Mouse (Mus musculus) hindbrain, embryonic 11.5 days (tissue): ENCODE measurements around the gene Eno2. TPM values are rescaled to one million over a fixed set of nuclear protein-coding genes. Genes with fewer than 3 reads are reported as not detected.

Experiments
- ATAC-seq: fragments of 200-750 bp; cut with Nextera tagmentation; 2 replicates; pipeline ENCODE4 v1.8.0; 2017; ENCODE audit warnings: mild to moderate bottlenecking, moderate TSS enrichment, moderate library complexity; ENCODE audit not compliant: low FRiP score
- DNase-seq: peaks from one replicate; pipeline ENCODE4 v3.0.0-alpha.2; 2015; ENCODE audit warnings: low spot score
- H3K27ac ChIP-seq: fragments of 300-500 bp; sonication (generic); 2 replicates; pipeline ENCODE4 v1.5.1; 2014; ENCODE audit warnings: mild to moderate bottlenecking, low read depth, low read length
- H3K27me3 ChIP-seq: fragments of 300-500 bp; sonication (generic); 2 replicates; pipeline ENCODE4 v1.6.1; 2014; ENCODE audit warnings: mild to moderate bottlenecking, low read length, moderate library complexity, mixed read lengths; ENCODE audit not compliant: control insufficient read depth, insufficient read depth
- H3K36me3 ChIP-seq: fragments of 300-500 bp; sonication (generic); 2 replicates; pipeline ENCODE4 v1.6.1; 2014; ENCODE audit warnings: mild to moderate bottlenecking, low read length, moderate library complexity, mixed read lengths; ENCODE audit not compliant: control insufficient read depth, insufficient read depth
- H3K4me1 ChIP-seq: fragments of 300-500 bp; sonication (generic); replicated peaks from 2 replicates; pipeline ENCODE4 v1.6.1; 2014; ENCODE audit warnings: low read length, mixed read lengths; ENCODE audit not compliant: control insufficient read depth, insufficient read depth
- H3K4me2 ChIP-seq: fragments of 300-500 bp; sonication (generic); replicated peaks from 2 replicates; pipeline ENCODE4 v1.6.1; 2014; ENCODE audit warnings: mild to moderate bottlenecking, low read depth, low read length
- H3K4me3 ChIP-seq: fragments of 300-500 bp; sonication (generic); 2 replicates; pipeline ENCODE4 v1.5.1; 2014; ENCODE audit warnings: low read depth, low read length
- H3K9ac ChIP-seq: fragments of 300-500 bp; sonication (generic); 2 replicates; pipeline ENCODE4 v1.6.1; 2014; ENCODE audit warnings: low read depth, low read length
- H3K9me3 ChIP-seq: fragments of 300-500 bp; sonication (generic); 2 replicates; pipeline ENCODE4 v1.6.1; 2016; ENCODE audit warnings: low read length; ENCODE audit not compliant: control insufficient read depth
- WGBS: fragments of 180-500 bp; shearing (Covaris S2); extraction: QIAGEN DNeasy Blood & Tissue Kit; methylation state at CpG from one replicate; pipeline ENCODE4 v1.1.7; 2014; 5-methylcytosine and 5-hydroxymethylcytosine counted together
- microRNA counts: library from miRNA; unstranded; fragments of <30 nt; microRNA quantifications from one replicate; lab custom pipeline; 2015
- polyA plus RNA-seq: library from polyadenylated mRNA; unstranded; fragments of >200 nt; fragmentation: Nextera tagmentation; extraction: Ambion mirVana; gene quantifications from 2 replicates; pipeline ENCODE4 v1.2.1, GENCODE M21; 2014

The Eno2 gene
- polyA plus RNA-seq, 1 experiment from 2014 or later: 5.9 TPM

GRCm38 (mm10) chr6:124717968-124718367, 51.5 kb downstream of the Eno2 start:
- H3K4me2 ChIP-seq: no peak overlapping the region
- WGBS: 81% methylated on average over 13 of the region's 13 CpGs
- no peaks in the 10 kb centered on the region for H3K27me3 ChIP-seq
- H3K9ac ChIP-seq: no peak overlapping the region
- H3K27ac ChIP-seq: no peak overlapping the region
- no peak for DNase-seq
- H3K36me3 ChIP-seq: peaks cover 13% of the 10 kb centered on the region
- no peak overlapping the region for H3K4me3 ChIP-seq
- no peaks in the 10 kb centered on the region for H3K9me3 ChIP-seq
- H3K4me1 ChIP-seq: peaks cover 5% of the 10 kb centered on the region; the same call in 1 of the 2 replicates
- ATAC-seq: 0 out of 2 replicates have a peak, but pooled peaks have one; percentile 11

- peaks cover 7% of the 10 kb centered on the region; the same call in 1 of the 2 replicates for H3K4me1 ChIP-seq
- peaks cover 13% of the 10 kb centered on the region for H3K36me3 ChIP-seq
- 77% methylated on average over 20 of the region's 20 CpGs for WGBS
- ATAC-seq (no peak), DNase-seq (peak; percentile 68)
- no peak overlapping the region for H3K9ac ChIP-seq
- no peaks in the 10 kb centered on the region for H3K27me3 ChIP-seq
- H3K4me3 ChIP-seq: no peak overlapping the region
- H3K27ac ChIP-seq: no peak overlapping the region
- H3K9me3 ChIP-seq: no peaks in the 10 kb centered on the region
- no peak overlapping the region for H3K4me2 ChIP-seq
Measured at GRCm38 (mm10) chr6:124716864-124717490, 52.5 kb downstream of the Eno2 start.

GRCm38 (mm10) chr6:124712918-124713317, 56.6 kb downstream of the Eno2 start:
- Histone ChIP-seq H3K36me3 (peaks cover 13% of the 10 kb centered on the region), H3K4me1 (peaks cover 12% of the 10 kb centered on the region; the same call in 1 of the 2 replicates), H3K27ac (peak overlapping the region; percentile 17; the same call in 1 of the 2 replicates), H3K4me3 (peak overlapping the region; percentile 76), H3K4me2 (peak overlapping the region; percentile 97), H3K27me3 (no peaks in the 10 kb centered on the region), H3K9ac (peak overlapping the region; percentile 92), H3K9me3 (no peaks in the 10 kb centered on the region)
- WGBS: 25% methylated on average over 11 of the region's 11 CpGs
- no peak for ATAC-seq
- DNase-seq: no peak

- Histone ChIP-seq H3K9ac (peak within 1 kb of the TSS; percentile 92), H3K36me3 (peaks cover 13% of the 10 kb centered on the region), H3K4me3 (peak within 1 kb of the TSS; percentile 76), H3K4me1 (peaks cover 12% of the 10 kb centered on the region; the same call in 1 of the 2 replicates), H3K9me3 (no peaks in the 10 kb centered on the region), H3K27ac (peak within 1 kb of the TSS; percentile 58), H3K27me3 (no peaks in the 10 kb centered on the region), H3K4me2 (peak within 1 kb of the TSS; percentile 97)
- ATAC-seq: peak; percentile 97
- DNase-seq: peak; percentile 99
- under 1% methylated on average over 68 of the region's 76 CpGs for WGBS
Measured at GRCm38 (mm10) chr6:124711824-124712782, 57.4 kb downstream of the Eno2 start, which contains the start of the genes Emg1 and Phb2. Gene Emg1, minus strand, starts transcription at chr6:124712178. Gene Phb2, plus strand, starts transcription at chr6:124712336.

MicroRNAs encoded within 50 kb of the gene (microRNA counts, 519-probe panel; counts per million panel counts)
- microRNA mmu-miR-141 (lab: Ali Mortazavi, UCI): 1,615 counts per million, percentile 3 among the panel's probes with 10 or more counts
- microRNA mmu-miR-200c (lab: Ali Mortazavi, UCI): 4,101 counts per million, percentile 39 among the panel's probes with 10 or more counts

Other genes with a start within 250 kb of the Eno2 start
- gene C1s1, start 227.3 kb downstream of the Eno2 start, polyA plus RNA-seq: 0.29 and 0.86 TPM in 2 replicates
- not detected in 2 replicates for gene C1rb, start 199.4 kb downstream of the Eno2 start, polyA plus RNA-seq
- gene C1s2, start 133.6 kb downstream of the Eno2 start, polyA plus RNA-seq: 0.10 TPM in 1 of 2 replicates, not detected in the other
- 37.5 and 43.2 TPM in 2 replicates for gene Lpcat3, start 106.6 kb downstream of the Eno2 start, polyA plus RNA-seq
- gene Emg1, start 57.5 kb downstream of the Eno2 start, polyA plus RNA-seq: 196 and 203 TPM in 2 replicates
- 318 and 336 TPM in 2 replicates for gene Phb2, start 57.3 kb downstream of the Eno2 start, polyA plus RNA-seq
- 7.1 and 7.9 TPM in 2 replicates for gene Ptpn6, start 31.0 kb downstream of the Eno2 start, polyA plus RNA-seq
- gene Grcc10, start 28.3 kb downstream of the Eno2 start, polyA plus RNA-seq: 553 and 590 TPM in 2 replicates
- gene Gm45234, start 13.7 kb downstream of the Eno2 start, polyA plus RNA-seq: not detected in 2 replicates
- 9.2 and 12.7 TPM in 2 replicates for gene Atn1, start 13.1 kb downstream of the Eno2 start, polyA plus RNA-seq
- 4.1 and 4.7 TPM in 2 replicates for gene Lrrc23, start 10.1 kb upstream of the Eno2 start, polyA plus RNA-seq
- gene Spsb2, start 39.0 kb upstream of the Eno2 start, polyA plus RNA-seq: 4.8 and 6.7 TPM in 2 replicates
- 618 and 653 TPM in 2 replicates for gene Tpi1, start 44.6 kb upstream of the Eno2 start, polyA plus RNA-seq
- gene Usp5, start 59.8 kb upstream of the Eno2 start, polyA plus RNA-seq: 127 and 134 TPM in 2 replicates
- 185 and 193 TPM in 2 replicates for gene Cdca3, start 59.9 kb upstream of the Eno2 start, polyA plus RNA-seq
- gene Gnb3, start 70.6 kb upstream of the Eno2 start, polyA plus RNA-seq: 0.22 and 0.64 TPM in 2 replicates
- gene P3h3, start 88.1 kb upstream of the Eno2 start, polyA plus RNA-seq: 12.1 and 14.7 TPM in 2 replicates
- 1.9 and 2.3 TPM in 2 replicates for gene Gpr162, start 94.3 kb upstream of the Eno2 start, polyA plus RNA-seq
- 0.19 TPM in 1 of 2 replicates, not detected in the other for gene Cd4, start 118.5 kb upstream of the Eno2 start, polyA plus RNA-seq
- gene Lag3, start 142.0 kb upstream of the Eno2 start, polyA plus RNA-seq: 1.2 and 2.5 TPM in 2 replicates
- gene Ptms, start 150.4 kb upstream of the Eno2 start, polyA plus RNA-seq: 321 and 337 TPM in 2 replicates
- gene Mlf2, start 161.7 kb upstream of the Eno2 start, polyA plus RNA-seq: 443 and 465 TPM in 2 replicates
- gene Cops7a, start 195.9 kb upstream of the Eno2 start, polyA plus RNA-seq: 94.3 and 99.7 TPM in 2 replicates
- gene Pianp, start 227.0 kb upstream of the Eno2 start, polyA plus RNA-seq: 1.6 and 1.9 TPM in 2 replicates
- 8.7 and 16.5 TPM in 2 replicates for gene Zfp384, start 239.5 kb upstream of the Eno2 start, polyA plus RNA-seq